Mouse (Mus musculus): Measurements from ENCODE around the gene Elf3.

GRCm38 (mm10) chr1:135233961-135234360, 24.4 kb downstream of the Elf3 start:
- TF ChIP-seq CTCF (IDR thresholded peaks at IDR 0.05; ENCODE audit: borderline replicate concordance, control insufficient read depth, extremely low read depth, insufficient read depth, low read length, poor library complexity) (no peak), POLR2A (IDR thresholded peaks at IDR 0.05; ENCODE audit: control insufficient read depth, extremely low read depth, insufficient read depth, low read length, poor library complexity) (no peak)

Data from thymus, adult 2 months (tissue).